Mouse (Mus musculus) CH12.LX (cell line): Measurements from ENCODE around the gene Por. TPM values are rescaled to one million over a fixed set of nuclear protein-coding genes. Genes with fewer than 3 reads are reported as not detected.

Source experiments
- DNase-seq: peaks from one replicate; pipeline ENCODE4 v3.0.0-alpha.2; 2013; ENCODE audit errors: extremely low read depth
- H3K27ac ChIP-seq: 2 replicates; pipeline ENCODE4 v1.5.1; 2012; ENCODE audit warnings: low read depth, mild to moderate bottlenecking, control low read depth, moderate library complexity; ENCODE audit not compliant: insufficient read depth
- H3K27me3 ChIP-seq: replicated peaks from 2 replicates; pipeline ENCODE3; 2012; ENCODE audit warnings: inconsistent platforms
- H3K36me3 ChIP-seq, 2 experiments: replicated peaks in 1 of 2; 2 replicates each; pipeline versions ENCODE3 to v1.6.1; 2012; ENCODE audit warnings: inconsistent platforms in 1 of 2, low read length in 1 of 2, mild to moderate bottlenecking in 1 of 2, mixed read lengths in 1 of 2, moderate library complexity in 1 of 2; ENCODE audit not compliant: control insufficient read depth in 1 of 2, insufficient read depth in 1 of 2
- H3K4me1 ChIP-seq, 2 experiments: 2 replicates each; pipeline ENCODE4 v1.6.1; 2012; ENCODE audit warnings: inconsistent platforms in 1 of 2, moderate library complexity in 1 of 2; ENCODE audit not compliant: insufficient read depth in 2 of 2, control insufficient read depth in 1 of 2
- H3K4me2 ChIP-seq: 2 replicates; pipeline ENCODE4 v1.6.1; 2012; ENCODE audit warnings: low read depth, mild to moderate bottlenecking, control low read depth; ENCODE audit not compliant: poor library complexity, insufficient read depth, severe bottlenecking
- H3K4me3 ChIP-seq, 3 experiments: fragments of 150-350 bp in 1 of 3; sonication (generic) in 1 of 3; replicated peaks in 1 of 3; 2 replicates each; pipeline versions ENCODE3 to v1.5.1; 2011 to 2012; ENCODE audit warnings: low read depth in 2 of 3, low read length in 2 of 3, mild to moderate bottlenecking in 2 of 3, moderate library complexity in 2 of 3, control low read depth in 1 of 3, improper control_type of control experiment in 1 of 3, inconsistent platforms in 1 of 3, mixed read lengths in 1 of 3; ENCODE audit not compliant: poor library complexity in 1 of 3
- H3K79me2 ChIP-seq: replicated peaks from 2 replicates; pipeline ENCODE4 v1.6.1; 2012; ENCODE audit warnings: mild to moderate bottlenecking, moderate library complexity; ENCODE audit not compliant: control insufficient read depth, poor library complexity, insufficient read depth, severe bottlenecking; ENCODE audit errors: extremely low read depth
- H3K9ac ChIP-seq: 2 replicates; pipeline ENCODE4 v1.6.1; 2012; ENCODE audit warnings: low read depth, mild to moderate bottlenecking, control low read depth, moderate library complexity; ENCODE audit not compliant: insufficient read depth
- H3K9me3 ChIP-seq: replicated peaks from 2 replicates; pipeline ENCODE3; 2012; ENCODE audit warnings: low read length, inconsistent platforms, mixed read lengths
- BHLHE40 ChIP-seq: IDR thresholded peaks from 2 replicates; pipeline ENCODE4 v1.6.1; 2011; ENCODE audit warnings: mild to moderate bottlenecking, low read depth, low read length, improper control_type of control experiment
- CHD1 ChIP-seq: IDR thresholded peaks from 2 replicates; pipeline ENCODE4 v1.6.1; 2012; ENCODE audit warnings: low read depth, low read length, improper control_type of control experiment, inconsistent platforms
- CHD2 ChIP-seq: IDR thresholded peaks from 2 replicates; pipeline ENCODE4 v1.6.1; 2011; ENCODE audit warnings: low read length, improper control_type of control experiment
- CTCF ChIP-seq, 2 experiments: IDR thresholded peaks in 1 of 2; conservative IDR thresholded peaks in 1 of 2; 2 replicates each; pipeline ENCODE4 v1.5.1; 2011 to 2012; ENCODE audit warnings: low read depth in 2 of 2, low read length in 2 of 2, improper control_type of control experiment in 1 of 2, inconsistent platforms in 1 of 2, mild to moderate bottlenecking in 1 of 2, moderate library complexity in 1 of 2
- E2F4 ChIP-seq: IDR thresholded peaks from 2 replicates; pipeline ENCODE4 v1.6.1; 2011; ENCODE audit warnings: low read depth, low read length, improper control_type of control experiment; ENCODE audit not compliant: insufficient replicate concordance
- ELF1 ChIP-seq: IDR thresholded peaks from 2 replicates; pipeline ENCODE4 v1.6.1; 2014; ENCODE audit warnings: low read depth, mild to moderate bottlenecking, inconsistent platforms, low read length, improper control_type of control experiment
- ETS1 ChIP-seq: conservative IDR thresholded peaks from 2 replicates; pipeline ENCODE4 v1.6.1; 2012; ENCODE audit warnings: low read depth, mild to moderate bottlenecking, inconsistent platforms, low read length, improper control_type of control experiment, moderate library complexity
- HCFC1 ChIP-seq: IDR thresholded peaks from 2 replicates; pipeline ENCODE4 v1.6.1; 2012; ENCODE audit warnings: low read depth, mild to moderate bottlenecking, inconsistent platforms, low read length, improper control_type of control experiment
- JUN ChIP-seq: IDR thresholded peaks from 2 replicates; pipeline ENCODE4 v1.6.1; 2011; ENCODE audit warnings: low read depth, mild to moderate bottlenecking, low read length, improper control_type of control experiment, moderate library complexity; ENCODE audit not compliant: insufficient read depth
- JUND ChIP-seq: conservative IDR thresholded peaks from 2 replicates; pipeline ENCODE4 v1.6.1; 2011; ENCODE audit warnings: low read depth, low read length, improper control_type of control experiment
- KAT2A ChIP-seq: IDR thresholded peaks from 2 replicates; pipeline ENCODE4 v1.6.1; 2012; ENCODE audit warnings: low read length, improper control_type of control experiment, inconsistent platforms; ENCODE audit not compliant: insufficient replicate concordance
- MEF2A ChIP-seq: IDR thresholded peaks from 2 replicates; pipeline ENCODE4 v1.6.1; 2014; ENCODE audit warnings: low read depth, mild to moderate bottlenecking, inconsistent platforms, low read length, improper control_type of control experiment, borderline replicate concordance
- MXI1 ChIP-seq: IDR thresholded peaks from 2 replicates; pipeline ENCODE4 v1.6.1; 2011; ENCODE audit warnings: mild to moderate bottlenecking, low read depth, low read length, improper control_type of control experiment
- MYC ChIP-seq: IDR thresholded peaks from 2 replicates; pipeline ENCODE4 v1.6.1; 2011; ENCODE audit warnings: low read depth, mild to moderate bottlenecking, improper control_type of control experiment, low read length
- NRF1 ChIP-seq: IDR thresholded peaks from 2 replicates; pipeline ENCODE4 v1.6.1; 2014; ENCODE audit warnings: low read depth, mild to moderate bottlenecking, inconsistent platforms, low read length, improper control_type of control experiment, moderate library complexity
- PAX5 ChIP-seq: IDR thresholded peaks from 2 replicates; pipeline ENCODE4 v1.6.1; 2012; ENCODE audit warnings: low read length, inconsistent platforms, mixed read lengths
- RAD21 ChIP-seq: IDR thresholded peaks from 2 replicates; pipeline ENCODE4 v1.6.1; 2011; ENCODE audit warnings: low read depth, mild to moderate bottlenecking, low read length, improper control_type of control experiment, moderate library complexity
- RCOR1 ChIP-seq: conservative IDR thresholded peaks from 2 replicates; pipeline ENCODE4 v1.6.1; 2012; ENCODE audit warnings: low read depth, mild to moderate bottlenecking, inconsistent platforms, low read length, improper control_type of control experiment
- SIN3A ChIP-seq: IDR thresholded peaks from 2 replicates; pipeline ENCODE4 v1.6.1; 2012; ENCODE audit warnings: low read length, improper control_type of control experiment, inconsistent platforms
- TBP ChIP-seq: conservative IDR thresholded peaks from 2 replicates; pipeline ENCODE4 v1.6.1; 2011; ENCODE audit warnings: low read depth, low read length, improper control_type of control experiment
- TCF12 ChIP-seq: IDR thresholded peaks from 2 replicates; pipeline ENCODE4 v1.6.1; 2014; ENCODE audit warnings: low read depth, mild to moderate bottlenecking, inconsistent platforms, low read length, improper control_type of control experiment
- USF1 ChIP-seq: IDR thresholded peaks from 2 replicates; pipeline ENCODE4 v1.6.1; 2014; ENCODE audit warnings: low read depth, mild to moderate bottlenecking, inconsistent platforms, low read length, improper control_type of control experiment
- USF2 ChIP-seq: conservative IDR thresholded peaks from 2 replicates; pipeline ENCODE4 v1.6.1; 2011; ENCODE audit warnings: low read depth, low read length, improper control_type of control experiment
- ZKSCAN1 ChIP-seq: IDR thresholded peaks from 2 replicates; pipeline ENCODE4 v1.6.1; 2012; ENCODE audit warnings: low read depth, inconsistent platforms, low read length, improper control_type of control experiment, borderline replicate concordance
- ZMIZ1 ChIP-seq: IDR thresholded peaks from 2 replicates; pipeline ENCODE4 v1.6.1; 2012; ENCODE audit warnings: low read depth, mild to moderate bottlenecking, inconsistent platforms, low read length, improper control_type of control experiment
- dilution Hi-C: fragments of 300-500 bp; cut with MboI; formaldehyde crosslinking; loops from 2 replicates; pipeline ENCODE4 v1.14.3; 2020; ENCODE audit warnings: low sequenced_read_pairs; ENCODE audit not compliant: extremely low pct_unique_long_range_greater_than_20kb, extremely low pct_ligation_motif_present
- in situ Hi-C: fragments of 300-500 bp; cut with MboI; formaldehyde crosslinking; loops from 3 replicates; pipeline ENCODE4 v1.14.3; 2019; ENCODE audit warnings: low sequenced_read_pairs, low pct_ligation_motif_present, low pct_unique_long_range_greater_than_20kb, mixed read lengths
- polyA plus RNA-seq: library from polyadenylated mRNA; unstranded; fragments of >175 nt; gene quantifications from 2 replicates; pipeline ENCODE4 v1.2.1, GENCODE M21; 2012; ENCODE audit warnings: low read depth; ENCODE audit not compliant: insufficient read length
- total RNA-seq, 2 experiments: library from RNA; depleted of rRNA; stranded (reverse); fragments of 300-350 nt in 1 of 2; fragments of >200 nt in 1 of 2; gene quantifications; 2 replicates each; pipeline ENCODE4 v1.2.3; 2012 to 2014

Por gene
- total and polyA plus RNA-seq, 3 experiments: 17.3 to 56.8 (median 41.2) TPM

- DNase-seq: no peak
- H3K36me3 ChIP-seq: peaks cover 18 to 35% of the 10 kb centered on the region in 2 experiments
- in situ Hi-C loops (loop anchor here (5.0 to 10.0 kb wide), 2 partner anchors 52 to 115 kb away; no protein-coding TSS in a partner anchor), dilution Hi-C loops (no loop called here)
- peaks cover 2% of the 10 kb centered on the region for H3K27me3 ChIP-seq
- H3K4me1 ChIP-seq: peaks cover 2 to 15% of the 10 kb centered on the region in 2 experiments; a peak in 3 of 4 replicates
- TF ChIP-seq TBP (no peak), USF2 (no peak), SIN3A (0 out of 2 replicates have a peak, but pooled peaks have one; percentile 33), HCFC1 (no peak), NRF1 (peak; percentile 64), MEF2A (no peak)
- H3K9me3 ChIP-seq: no peaks in the 10 kb centered on the region
- peak overlapping the region; percentile 81; the same call in 1 of the 2 replicates for H3K9ac ChIP-seq
- H3K27ac ChIP-seq: peak overlapping the region; percentile 41; the same call in 1 of the 2 replicates
- H3K79me2 ChIP-seq: peaks cover 12% of the 10 kb centered on the region
- peak overlapping the region; percentile 81 to 87 (median 82) for H3K4me3 ChIP-seq
- H3K4me2 ChIP-seq: peak overlapping the region; percentile 89
These were observed 37.1 kb upstream of the Por start for GRCm38 (mm10) chr5:135632797-135633144.

- H3K4me2 ChIP-seq: no peak overlapping the region
- in situ Hi-C loops (loop anchor here (10.0 kb wide), 1 partner anchor 45 kb away; no protein-coding TSS in a partner anchor), dilution Hi-C loops (no loop called here)
- no peak for DNase-seq
- H3K4me3 ChIP-seq: no peak overlapping the region
- H3K4me1 ChIP-seq: 0 out of 4 replicates have a peak, but pooled peaks cover 0 to 5% of the 10 kb centered on the region in 2 experiments
- no peak overlapping the region for H3K27ac ChIP-seq
- H3K36me3 ChIP-seq: peaks cover 49 to 81% of the 10 kb centered on the region in 2 experiments
- TF ChIP-seq BHLHE40: no peak
- no peak for TF ChIP-seq TCF12
- no peak for TF ChIP-seq JUN
- TF ChIP-seq MYC: no peak
- TF ChIP-seq, all 38 proteins: peak for 0
- no peak overlapping the region for H3K9ac ChIP-seq
- H3K9me3 ChIP-seq: no peaks in the 10 kb centered on the region
- H3K79me2 ChIP-seq: no peaks in the 10 kb centered on the region
- H3K27me3 ChIP-seq: no peaks in the 10 kb centered on the region
These were observed 29.9 kb upstream of the Por start for GRCm38 (mm10) chr5:135639760-135640458.

DNA sequence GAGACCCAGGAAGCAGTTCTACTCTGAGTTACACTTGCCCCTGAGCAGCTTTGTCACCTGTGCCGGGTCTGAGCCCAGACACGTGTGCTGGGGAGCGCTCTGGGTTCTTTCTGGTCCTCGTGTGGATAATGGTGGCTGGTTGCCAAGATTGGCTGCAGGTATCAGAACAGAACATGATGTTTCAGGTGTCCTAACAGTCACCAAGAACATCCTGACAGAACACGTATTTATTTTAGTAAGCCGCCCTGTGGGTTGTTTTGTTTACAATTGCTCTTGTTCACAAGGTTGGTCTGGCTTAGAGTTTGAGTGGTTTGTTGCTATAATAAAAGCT, 29.4 kb upstream of the Por start:
- DNase-seq: no peak
- Histone ChIP-seq H3K27me3 (no peaks in the 10 kb centered on the region), H3K27ac (no peak overlapping the region), H3K4me3 (no peak overlapping the region), H3K36me3 (peaks cover 49 to 78% of the 10 kb centered on the region in 2 experiments), H3K79me2 (no peaks in the 10 kb centered on the region), H3K4me1 (0 out of 4 replicates have a peak, but pooled peaks cover 0 to 5% of the 10 kb centered on the region in 2 experiments), H3K4me2 (no peak overlapping the region), H3K9me3 (no peaks in the 10 kb centered on the region), H3K9ac (no peak overlapping the region)
- dilution Hi-C loops (no loop called here), in situ Hi-C loops (no loop called here)
- TF ChIP-seq RCOR1 (no peak), ETS1 (no peak), JUND (no peak), KAT2A (no peak), ZMIZ1 (no peak), RAD21 (no peak), MYC (no peak), USF2 (no peak), CHD1 (no peak), ELF1 (no peak), USF1 (no peak), E2F4 (no peak), PAX5 (no peak), CHD2 (no peak), ZKSCAN1 (no peak), CTCF (conservative IDR thresholded peaks at IDR 0.05 in 1 of 2, IDR thresholded peaks at IDR 0.05 in 1 of 2; ENCODE audit: low read depth in 2 of 2, low read length in 2 of 2) (no peak), MXI1 (no peak), TCF12 (no peak)
